Mouse (Mus musculus): ENCODE results near the gene Gfra1. TPM values are rescaled to one million over a fixed set of nuclear protein-coding genes. Genes with fewer than 3 reads are reported as not detected.

The Gfra1 gene
- polyA plus RNA-seq, 1 experiment from 2014 or later, result 10.7 TPM

DNA sequence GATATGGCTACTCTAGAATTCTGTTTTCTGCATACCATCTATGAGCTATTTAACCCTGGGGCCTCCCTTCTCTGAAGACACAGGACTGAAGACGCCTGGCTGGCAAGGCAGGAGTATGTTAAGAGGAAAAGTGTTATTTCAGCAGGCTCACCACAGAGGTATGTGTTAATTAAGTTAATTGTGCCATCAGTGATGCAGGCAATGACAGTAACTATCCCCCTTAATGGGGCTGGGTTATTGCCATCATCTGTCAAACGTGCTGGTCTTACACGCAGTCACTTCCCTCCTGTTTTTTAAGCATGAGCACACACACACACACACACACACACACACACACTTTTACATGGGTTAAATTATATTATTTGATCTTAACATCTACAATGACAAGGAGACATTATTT is 8.0 kb upstream of the Gfra1 start:
- Histone ChIP-seq H3K9ac (ENCODE audit: low read depth, low read length) (no peak overlapping the region), H3K9me3 (ENCODE audit: control insufficient read depth, low read length) (no peaks in the 10 kb centered on the region), H3K36me3 (ENCODE audit: control insufficient read depth, insufficient read depth, low read length) (no peaks in the 10 kb centered on the region), H3K27me3 (replicated peaks; ENCODE audit: control insufficient read depth, insufficient read depth, low read length) (no peaks in the 10 kb centered on the region), H3K4me1 (replicated peaks; ENCODE audit: control insufficient read depth, insufficient read depth, low read length) (no peaks in the 10 kb centered on the region), H3K4me3 (ENCODE audit: low read depth, low read length) (no peak overlapping the region), H3K27ac (ENCODE audit: low read depth, low read length) (no peak overlapping the region), H3K4me2 (no peak overlapping the region)
- DNase-seq (ENCODE audit: low spot score) (no peak), ATAC-seq (replicated peaks; ENCODE audit: low FRiP score) (no peak)
- WGBS, result 69% methylated on average over 3 of the region's 3 CpGs

DNA sequence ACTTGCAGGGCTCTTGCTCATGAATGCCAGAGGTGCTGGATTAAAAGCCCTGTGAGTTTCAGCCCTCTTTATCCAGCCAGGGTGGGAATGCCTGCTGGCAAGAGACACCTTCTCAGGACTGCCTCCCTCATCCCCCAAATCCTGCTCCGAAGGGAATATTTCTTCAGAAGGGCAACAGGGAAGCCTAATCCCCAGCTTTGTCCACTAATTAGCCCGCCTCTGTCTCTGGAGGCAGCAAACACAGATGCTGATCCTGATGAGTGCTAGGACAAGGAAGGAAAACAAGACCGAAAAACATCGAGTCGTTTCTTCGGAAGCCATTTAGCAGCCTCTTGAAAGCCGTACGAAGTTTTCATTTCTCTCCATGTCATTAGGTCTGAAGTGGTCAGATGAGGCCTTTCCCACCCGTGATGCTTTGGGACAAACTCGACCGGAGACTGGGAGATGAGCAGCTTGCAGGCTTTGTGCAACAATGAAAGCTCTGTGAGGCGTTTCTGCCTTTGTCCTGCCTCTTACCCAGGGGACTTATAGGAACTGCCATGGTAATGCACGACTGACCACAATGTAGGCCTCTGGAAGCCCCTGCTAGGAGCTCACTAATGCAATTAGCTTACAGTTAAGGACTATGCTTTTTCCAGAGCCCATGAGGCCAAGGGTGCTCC is 4.8 kb upstream of the Gfra1 start:
- H3K4me2 ChIP-seq, result no peak overlapping the region
- H3K4me3 ChIP-seq (ENCODE audit: low read depth, low read length), result no peak overlapping the region
- DNase-seq (ENCODE audit: low spot score) (no peak), ATAC-seq (replicated peaks; ENCODE audit: low FRiP score) (no peak)
- no peak overlapping the region for H3K9ac ChIP-seq (ENCODE audit: low read depth, low read length)
- WGBS, result 71% methylated on average over 13 of the region's 13 CpGs
- H3K27ac ChIP-seq (ENCODE audit: low read depth, low read length), result no peak overlapping the region
- no peaks in the 10 kb centered on the region for H3K4me1 ChIP-seq (replicated peaks; ENCODE audit: control insufficient read depth, insufficient read depth, low read length)
- peaks cover 18% of the 10 kb centered on the region for H3K27me3 ChIP-seq (replicated peaks; ENCODE audit: control insufficient read depth, insufficient read depth, low read length)
- no peaks in the 10 kb centered on the region for H3K9me3 ChIP-seq (ENCODE audit: control insufficient read depth, low read length)
- H3K36me3 ChIP-seq (ENCODE audit: control insufficient read depth, insufficient read depth, low read length), result no peaks in the 10 kb centered on the region

DNA sequence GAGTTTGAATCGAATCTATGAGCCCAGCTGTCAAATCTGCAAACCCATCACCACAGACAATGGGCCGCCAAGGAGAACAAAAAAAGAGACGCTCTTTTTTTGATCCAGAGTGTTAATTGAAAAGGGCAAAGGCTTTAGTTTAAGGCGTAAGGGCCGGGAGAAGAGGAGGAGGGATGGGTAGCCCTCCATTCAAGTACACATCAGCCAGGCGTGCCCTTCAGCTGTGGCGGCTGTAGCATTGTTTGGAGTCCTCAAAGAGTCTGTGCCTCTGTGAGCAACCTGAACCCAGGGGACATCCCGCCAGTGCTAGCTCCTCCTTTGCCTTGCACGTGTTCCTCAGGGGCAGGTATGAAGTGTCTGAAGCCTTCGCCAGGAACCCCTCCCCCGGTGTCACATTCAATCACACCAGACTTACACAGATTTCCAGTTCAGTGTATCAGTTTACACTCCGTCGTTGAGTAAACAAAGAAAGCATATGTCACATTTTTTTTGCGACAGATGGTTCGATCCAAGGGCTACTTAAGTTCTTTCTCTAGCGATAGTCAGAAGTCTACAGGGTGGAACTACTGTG is 867 bp upstream of the Gfra1 start:
- H3K4me1 ChIP-seq (replicated peaks; ENCODE audit: control insufficient read depth, insufficient read depth, low read length), result peaks cover 3% of the 10 kb centered on the region; the same call in 1 of the 2 replicates
- peak overlapping the region; percentile 75 for H3K4me2 ChIP-seq
- H3K9me3 ChIP-seq (ENCODE audit: control insufficient read depth, low read length), result no peaks in the 10 kb centered on the region
- no peak overlapping the region for H3K9ac ChIP-seq (ENCODE audit: low read depth, low read length)
- no peaks in the 10 kb centered on the region for H3K36me3 ChIP-seq (ENCODE audit: control insufficient read depth, insufficient read depth, low read length)
- H3K27me3 ChIP-seq (replicated peaks; ENCODE audit: control insufficient read depth, insufficient read depth, low read length), result peaks cover 56% of the 10 kb centered on the region
- no peak overlapping the region for H3K27ac ChIP-seq (ENCODE audit: low read depth, low read length)
- no peak overlapping the region; the same call in 1 of the 2 replicates for H3K4me3 ChIP-seq (ENCODE audit: low read depth, low read length)
- 12% methylated on average over 16 of the region's 16 CpGs for WGBS
- DNase-seq (ENCODE audit: low spot score) (no peak), ATAC-seq (replicated peaks; ENCODE audit: low FRiP score) (no peak)

DNA sequence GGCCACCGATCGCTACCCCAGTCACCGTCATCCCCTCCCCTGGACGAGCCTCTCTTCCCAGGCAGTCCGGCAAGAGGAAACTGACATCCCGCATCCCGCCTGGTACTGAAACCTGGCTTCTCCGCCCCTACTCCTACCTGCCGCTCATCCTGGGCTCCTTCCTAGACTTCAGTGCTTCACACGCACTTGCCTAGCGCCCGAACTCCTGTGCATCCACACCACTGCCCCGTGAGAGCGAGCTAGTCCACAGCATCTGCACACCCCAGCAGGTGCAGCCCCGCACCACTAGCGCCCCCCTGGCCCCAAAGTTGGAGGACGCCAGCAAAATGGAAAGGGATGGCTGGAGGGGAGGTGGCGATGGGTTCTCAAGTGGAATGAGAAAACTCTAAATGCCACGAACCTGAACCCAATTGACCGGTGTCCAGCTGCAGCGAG is 631 bp downstream of the Gfra1 start:
- DNase-seq (ENCODE audit: low spot score), result peak; percentile 60
- Histone ChIP-seq H3K27me3 (replicated peaks; ENCODE audit: control insufficient read depth, insufficient read depth, low read length) (peaks cover 56% of the 10 kb centered on the region), H3K36me3 (ENCODE audit: control insufficient read depth, insufficient read depth, low read length) (no peaks in the 10 kb centered on the region), H3K27ac (ENCODE audit: low read depth, low read length) (no peak overlapping the region), H3K4me3 (ENCODE audit: low read depth, low read length) (peak overlapping the region; percentile 50), H3K4me1 (replicated peaks; ENCODE audit: control insufficient read depth, insufficient read depth, low read length) (peaks cover 3% of the 10 kb centered on the region; the same call in 1 of the 2 replicates), H3K9ac (ENCODE audit: low read depth, low read length) (0 out of 2 replicates have a peak overlapping the region, but pooled peaks have one; percentile 8), H3K9me3 (ENCODE audit: control insufficient read depth, low read length) (no peaks in the 10 kb centered on the region), H3K4me2 (peak overlapping the region; percentile 75)
- ATAC-seq (replicated peaks; ENCODE audit: low FRiP score), result peak; percentile 23; the same call in 1 of the 2 replicates
- 2% methylated on average over 21 of the region's 21 CpGs for WGBS

DNA sequence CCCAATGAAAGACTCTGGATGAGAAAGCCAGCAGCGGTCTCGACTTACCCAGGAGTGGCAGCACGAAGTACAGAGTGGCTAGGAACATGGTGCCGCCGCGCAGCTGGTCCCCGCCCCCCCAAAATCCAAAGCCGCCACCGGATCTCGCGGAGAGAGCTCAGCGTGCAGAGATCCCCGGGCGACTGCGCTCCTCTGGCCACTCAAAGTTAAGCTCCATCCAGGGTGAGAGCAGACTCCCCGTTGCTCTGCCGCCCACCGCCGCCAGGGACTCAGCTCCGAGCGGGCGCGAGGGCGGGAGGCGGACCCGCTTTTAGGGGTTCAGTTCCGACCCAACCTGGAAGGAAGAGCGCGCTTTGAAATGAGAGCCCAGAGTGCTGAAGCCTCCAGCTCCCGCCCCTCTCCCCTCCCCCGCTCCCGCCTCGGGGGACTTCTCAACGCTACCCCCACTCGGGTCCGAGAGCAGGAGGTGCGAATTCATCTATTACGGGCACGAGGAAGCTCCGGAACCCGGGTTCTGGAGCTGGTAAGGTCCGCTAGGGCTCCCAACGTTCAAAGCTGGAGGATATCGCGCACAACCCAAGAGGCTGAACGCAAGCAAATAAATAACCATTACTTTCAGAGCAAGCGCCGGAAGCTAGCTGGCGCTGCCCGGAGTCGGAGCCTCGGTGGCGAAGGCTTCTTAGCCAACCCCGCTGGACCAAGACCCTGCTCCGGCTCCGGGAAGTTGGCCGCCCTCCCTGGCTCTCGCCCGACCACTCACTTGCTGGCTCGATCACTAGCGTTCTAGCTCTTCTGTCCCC is 1.2 kb downstream of the Gfra1 start:
- H3K9ac ChIP-seq (ENCODE audit: low read depth, low read length), result 0 out of 2 replicates have a peak overlapping the region, but pooled peaks have one; percentile 8
- no peaks in the 10 kb centered on the region for H3K9me3 ChIP-seq (ENCODE audit: control insufficient read depth, low read length)
- WGBS, result 1% methylated on average over 61 of the region's 61 CpGs
- ATAC-seq (replicated peaks; ENCODE audit: low FRiP score) (peak; percentile 18; the same call in 1 of the 2 replicates), DNase-seq (ENCODE audit: low spot score) (peak; percentile 68)
- no peak overlapping the region for H3K27ac ChIP-seq (ENCODE audit: low read depth, low read length)
- peak overlapping the region; percentile 50 for H3K4me3 ChIP-seq (ENCODE audit: low read depth, low read length)
- H3K4me1 ChIP-seq (replicated peaks; ENCODE audit: control insufficient read depth, insufficient read depth, low read length), result peaks cover 3% of the 10 kb centered on the region; the same call in 1 of the 2 replicates
- peak overlapping the region; percentile 75 for H3K4me2 ChIP-seq
- H3K36me3 ChIP-seq (ENCODE audit: control insufficient read depth, insufficient read depth, low read length), result no peaks in the 10 kb centered on the region
- peaks cover 56% of the 10 kb centered on the region for H3K27me3 ChIP-seq (replicated peaks; ENCODE audit: control insufficient read depth, insufficient read depth, low read length)

DNA sequence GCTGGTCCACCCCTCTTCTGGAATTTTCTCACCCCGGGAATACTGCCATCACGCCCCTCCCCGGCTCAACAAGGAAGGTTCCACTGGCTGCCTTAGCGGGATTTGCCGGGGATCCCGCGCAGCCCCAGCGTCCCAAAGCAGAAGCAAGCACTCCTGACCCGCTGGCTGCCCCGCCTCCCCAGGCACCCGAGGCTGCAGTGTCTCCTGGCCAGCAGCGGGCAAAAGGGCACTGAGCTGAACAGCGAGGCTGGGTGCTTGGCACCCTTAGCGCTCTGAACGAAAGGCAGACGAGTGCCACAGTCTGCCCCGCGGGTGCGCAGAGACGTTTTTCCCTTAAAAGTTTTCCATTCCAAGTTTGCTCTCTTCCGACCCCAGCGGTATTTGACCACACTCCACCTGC is 2.1 kb downstream of the Gfra1 start:
- WGBS, result under 1% methylated on average over 22 of the region's 22 CpGs
- Histone ChIP-seq H3K27ac (ENCODE audit: low read depth, low read length) (no peak overlapping the region), H3K9me3 (ENCODE audit: control insufficient read depth, low read length) (no peaks in the 10 kb centered on the region), H3K4me2 (peak overlapping the region; percentile 75), H3K4me3 (ENCODE audit: low read depth, low read length) (peak overlapping the region; percentile 50), H3K4me1 (replicated peaks; ENCODE audit: control insufficient read depth, insufficient read depth, low read length) (peaks cover 3% of the 10 kb centered on the region; the same call in 1 of the 2 replicates), H3K27me3 (replicated peaks; ENCODE audit: control insufficient read depth, insufficient read depth, low read length) (peaks cover 56% of the 10 kb centered on the region), H3K9ac (ENCODE audit: low read depth, low read length) (peak overlapping the region; percentile 22; the same call in 1 of the 2 replicates), H3K36me3 (ENCODE audit: control insufficient read depth, insufficient read depth, low read length) (no peaks in the 10 kb centered on the region)
- DNase-seq (ENCODE audit: low spot score) (no peak), ATAC-seq (replicated peaks; ENCODE audit: low FRiP score) (no peak)

DNA sequence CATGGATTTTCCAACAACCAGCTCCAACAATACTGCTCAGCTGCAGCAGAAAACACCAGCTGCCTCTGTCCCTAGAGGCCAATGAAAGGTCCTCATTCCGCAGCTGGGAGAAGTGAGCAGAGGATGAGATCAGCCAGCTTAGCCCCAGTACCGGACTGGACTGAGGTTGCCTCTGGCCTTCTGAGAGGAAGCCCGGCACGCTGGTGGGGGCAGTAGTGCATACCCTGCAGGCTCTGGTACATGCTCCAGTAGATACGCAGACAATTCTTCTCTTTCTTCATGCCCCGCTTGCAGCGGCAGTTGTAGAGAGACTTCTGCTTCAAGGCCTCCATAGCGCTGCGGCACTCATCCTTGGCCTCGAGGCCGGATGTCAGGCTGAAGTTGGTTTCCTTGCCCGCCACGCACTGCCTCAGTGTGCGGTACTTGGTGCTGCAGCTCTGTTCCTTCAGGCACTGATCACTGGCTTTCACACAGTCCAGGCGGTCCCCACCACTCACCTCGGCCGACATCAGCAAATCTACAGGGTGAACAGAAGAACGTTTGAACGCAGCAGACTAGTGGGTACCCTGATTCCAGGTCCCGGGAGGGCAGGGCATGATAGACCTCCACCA is 2.7 kb downstream of the Gfra1 start:
- no peaks in the 10 kb centered on the region for H3K9me3 ChIP-seq (ENCODE audit: control insufficient read depth, low read length)
- H3K4me2 ChIP-seq, result peak overlapping the region; percentile 75
- WGBS, result 6% methylated on average over 20 of the region's 20 CpGs
- H3K27ac ChIP-seq (ENCODE audit: low read depth, low read length), result no peak overlapping the region
- 0 out of 2 replicates have a peak, but pooled peaks cover 2% of the 10 kb centered on the region for H3K36me3 ChIP-seq (ENCODE audit: control insufficient read depth, insufficient read depth, low read length)
- DNase-seq (ENCODE audit: low spot score) (no peak), ATAC-seq (replicated peaks; ENCODE audit: low FRiP score) (no peak)
- H3K27me3 ChIP-seq (replicated peaks; ENCODE audit: control insufficient read depth, insufficient read depth, low read length), result peaks cover 56% of the 10 kb centered on the region
- peaks cover 3% of the 10 kb centered on the region; the same call in 1 of the 2 replicates for H3K4me1 ChIP-seq (replicated peaks; ENCODE audit: control insufficient read depth, insufficient read depth, low read length)
- H3K9ac ChIP-seq (ENCODE audit: low read depth, low read length), result peak overlapping the region; percentile 22; the same call in 1 of the 2 replicates
- peak overlapping the region; percentile 50 for H3K4me3 ChIP-seq (ENCODE audit: low read depth, low read length)

DNA sequence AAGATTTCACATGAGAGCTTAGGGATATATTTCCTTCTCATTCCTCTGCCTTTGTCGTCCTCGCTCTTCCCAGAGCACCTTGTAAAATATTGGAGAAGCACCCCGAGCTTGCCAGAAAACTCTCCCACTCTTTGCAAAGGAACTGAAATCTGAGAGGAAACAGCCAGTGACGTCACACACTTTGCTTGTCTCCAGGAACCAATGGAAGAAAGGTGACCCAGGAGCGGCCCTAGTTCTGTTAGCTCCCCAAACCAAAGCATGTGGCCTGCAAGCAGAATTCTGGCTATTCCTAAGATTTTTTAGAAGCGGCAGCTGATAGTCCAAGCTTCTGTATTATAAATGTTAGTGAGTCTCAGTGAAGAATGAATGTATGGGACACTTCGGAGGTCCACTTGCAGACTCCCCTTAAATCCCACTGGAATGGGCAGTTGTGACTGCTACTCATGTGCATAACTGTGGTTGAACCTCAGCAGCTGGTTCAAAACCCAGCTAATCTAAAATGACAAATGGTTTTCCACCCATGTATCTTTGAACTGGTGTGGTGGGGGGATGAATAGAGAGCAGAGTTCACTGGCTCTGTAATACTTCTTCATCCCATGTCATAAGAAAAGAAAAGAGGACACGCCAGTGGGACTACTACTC is 3.4 kb downstream of the Gfra1 start:
- ATAC-seq (replicated peaks; ENCODE audit: low FRiP score) (no peak), DNase-seq (ENCODE audit: low spot score) (no peak)
- no peak overlapping the region for H3K9ac ChIP-seq (ENCODE audit: low read depth, low read length)
- 42% methylated on average over 8 of the region's 8 CpGs for WGBS
- peaks cover 3% of the 10 kb centered on the region; the same call in 1 of the 2 replicates for H3K4me1 ChIP-seq (replicated peaks; ENCODE audit: control insufficient read depth, insufficient read depth, low read length)
- H3K36me3 ChIP-seq (ENCODE audit: control insufficient read depth, insufficient read depth, low read length), result 0 out of 2 replicates have a peak, but pooled peaks cover 2% of the 10 kb centered on the region
- H3K9me3 ChIP-seq (ENCODE audit: control insufficient read depth, low read length), result no peaks in the 10 kb centered on the region
- H3K4me3 ChIP-seq (ENCODE audit: low read depth, low read length), result no peak overlapping the region
- no peak overlapping the region for H3K27ac ChIP-seq (ENCODE audit: low read depth, low read length)
- no peak overlapping the region for H3K4me2 ChIP-seq
- peaks cover 54% of the 10 kb centered on the region for H3K27me3 ChIP-seq (replicated peaks; ENCODE audit: control insufficient read depth, insufficient read depth, low read length)
